Mouse (Mus musculus): ENCODE measurements around the gene Podxl2.

The Podxl2 gene

GRCm38 (mm10) chr6:88886417-88886967 lies 11.6 kb upstream of the Podxl2 start:
- DNase-seq: no peak

- DNase-seq: no peak
These were observed 11.0 kb upstream of the Podxl2 start for GRCm38 (mm10) chr6:88885644-88886416.

GRCm38 (mm10) chr6:88884690-88885089 lies 9.8 kb upstream of the Podxl2 start:
- DNase-seq: no peak

- DNase-seq: no peak
These were observed 9.4 kb upstream of the Podxl2 start for GRCm38 (mm10) chr6:88884195-88884594.

DNA sequence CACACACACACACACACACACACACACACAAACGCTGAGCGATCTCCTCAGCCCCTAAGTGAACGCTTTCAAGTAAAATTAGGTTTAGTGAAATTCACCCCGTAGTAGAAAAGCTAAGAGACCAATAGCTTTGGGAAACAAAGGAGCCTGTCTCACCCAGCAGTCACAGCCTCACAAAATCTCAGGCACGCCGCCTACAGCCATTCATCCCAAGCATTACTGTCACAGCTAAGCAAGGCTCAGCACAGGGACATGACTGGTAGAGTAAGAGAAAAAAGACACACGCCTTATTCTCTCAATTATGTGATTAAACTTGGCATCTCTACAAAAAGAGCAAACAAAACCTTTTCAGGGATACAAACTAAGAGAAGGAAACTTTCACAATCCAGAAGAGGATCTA lies 6.5 kb upstream of the Podxl2 start:
- DNase-seq: no peak

DNA sequence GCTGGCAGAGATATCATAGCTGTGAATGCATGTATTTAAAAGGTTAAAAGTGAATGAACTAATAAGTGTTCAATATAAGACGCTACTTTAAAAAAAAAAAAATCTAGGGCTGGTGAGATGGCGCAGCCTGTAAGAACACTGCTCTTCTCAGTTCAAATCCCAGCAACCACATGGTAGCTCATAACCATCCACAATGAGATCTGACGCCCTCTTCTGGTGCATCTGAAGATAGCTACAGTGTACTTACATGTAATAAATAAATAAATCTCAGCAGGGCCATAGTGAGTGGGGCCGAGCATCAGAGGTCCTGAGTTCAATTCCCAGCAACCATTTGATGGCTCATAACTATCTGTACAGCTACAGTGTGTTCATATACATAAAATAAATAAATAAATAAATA lies 4.6 kb upstream of the Podxl2 start:
- peak; percentile 22 for DNase-seq

GRCm38 (mm10) chr6:88873965-88874867 lies 628 bp downstream of the Podxl2 start:
- DNase-seq: no peak

GRCm38 (mm10) chr6:88872811-88873210 lies 2.0 kb downstream of the Podxl2 start:
- DNase-seq: no peak

GRCm38 (mm10) chr6:88871546-88871945 lies 3.3 kb downstream of the Podxl2 start:
- no peak for DNase-seq

GRCm38 (mm10) chr6:88870594-88870993 lies 4.2 kb downstream of the Podxl2 start:
- DNase-seq: no peak

DNA sequence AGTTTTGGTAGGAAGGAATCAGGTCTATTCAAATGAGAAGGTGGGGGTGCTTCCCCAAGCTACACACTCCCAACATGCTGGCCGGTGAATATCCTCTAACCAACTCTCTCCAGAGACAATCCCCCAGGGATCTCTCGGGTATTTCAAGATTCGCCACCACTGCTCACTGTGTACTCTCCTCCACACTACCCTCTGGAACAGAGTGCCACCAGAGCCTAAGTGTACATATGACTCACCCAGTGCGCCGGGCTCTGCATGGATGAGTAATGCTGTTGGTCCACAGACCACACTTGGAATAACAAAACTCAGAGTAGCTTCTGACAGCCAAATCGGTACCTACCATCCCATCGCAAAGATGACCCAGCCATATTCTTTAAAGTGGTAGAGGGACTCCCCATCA lies 5.4 kb downstream of the Podxl2 start:
- no peak for DNase-seq

GRCm38 (mm10) chr6:88865704-88866103 lies 9.1 kb downstream of the Podxl2 start:
- DNase-seq: no peak

GRCm38 (mm10) chr6:88860914-88861313 lies 13.9 kb downstream of the Podxl2 start:
- peak; percentile 63 for DNase-seq

- DNase-seq: no peak
These were observed 16.5 kb downstream of the Podxl2 start for GRCm38 (mm10) chr6:88858341-88858740.

DNA sequence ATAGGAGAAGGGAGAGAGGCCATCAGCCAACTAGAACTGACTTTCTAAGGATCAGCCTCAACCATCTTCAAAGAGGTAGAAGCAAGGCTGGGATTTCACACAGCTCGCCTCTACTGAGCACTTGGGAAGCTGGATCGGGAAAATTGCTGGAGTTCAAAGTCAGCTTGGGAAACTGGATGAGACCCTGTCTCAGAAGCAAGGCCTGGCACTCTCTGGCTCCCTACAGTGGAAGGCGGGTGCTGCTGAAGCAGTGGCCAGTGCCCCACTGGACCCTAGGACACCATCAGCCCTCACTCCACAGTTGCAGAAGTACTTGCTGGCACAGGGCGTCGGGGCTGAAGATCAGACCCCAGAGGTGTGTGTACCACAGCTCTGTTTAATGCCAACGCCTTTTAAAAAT lies 17.0 kb downstream of the Podxl2 start:
- no peak for DNase-seq

DNA sequence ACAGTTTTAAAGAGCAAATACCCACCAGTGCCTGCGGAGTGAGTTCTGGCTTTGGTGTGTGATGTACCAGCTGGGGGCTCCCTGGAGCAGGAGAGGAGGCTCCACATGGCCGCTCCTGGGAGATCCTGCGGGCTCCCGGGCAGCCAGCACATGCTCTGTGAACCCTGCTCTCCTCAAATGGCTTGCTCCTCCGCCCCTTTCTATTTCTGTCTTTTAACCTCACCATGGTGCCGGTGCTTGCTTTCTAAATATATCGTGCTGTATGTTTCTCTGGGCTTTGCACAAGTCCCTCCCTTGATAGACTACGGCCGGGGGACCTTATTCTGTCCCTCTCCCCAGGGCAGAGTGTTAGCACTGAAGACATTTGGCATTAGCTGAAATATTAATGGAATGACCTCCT lies 17.6 kb downstream of the Podxl2 start:
- DNase-seq: no peak

- peak; percentile 84 for DNase-seq
These were observed 19.2 kb downstream of the Podxl2 start for GRCm38 (mm10) chr6:88855636-88856035.

GRCm38 (mm10) chr6:88854509-88854908 lies 20.3 kb downstream of the Podxl2 start:
- DNase-seq: no peak

- no peak for DNase-seq
These were observed 24.8 kb downstream of the Podxl2 start for GRCm38 (mm10) chr6:88850034-88850433.

- DNase-seq: peak; percentile 45
These were observed 25.6 kb downstream of the Podxl2 start for GRCm38 (mm10) chr6:88849270-88849669.

DNA sequence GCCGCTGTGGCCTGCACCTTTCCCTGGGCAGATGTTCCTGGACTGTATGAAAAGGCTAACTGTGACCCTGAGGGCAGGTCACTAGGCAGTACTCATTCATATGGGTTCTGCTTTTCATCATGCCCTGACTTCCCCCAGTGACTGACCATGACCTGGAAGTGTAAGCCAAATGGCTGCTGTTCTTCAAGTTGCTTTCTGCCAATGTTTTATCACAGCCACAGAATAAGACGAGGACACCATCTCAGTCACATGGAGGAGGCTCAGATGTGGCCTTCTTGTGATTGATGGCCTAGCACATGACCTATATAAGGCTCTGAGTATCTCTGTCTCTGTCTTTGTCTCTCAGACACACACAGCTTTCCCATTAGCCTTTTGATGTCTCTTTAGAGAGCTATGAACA lies 27.3 kb downstream of the Podxl2 start:
- DNase-seq: no peak

DNA sequence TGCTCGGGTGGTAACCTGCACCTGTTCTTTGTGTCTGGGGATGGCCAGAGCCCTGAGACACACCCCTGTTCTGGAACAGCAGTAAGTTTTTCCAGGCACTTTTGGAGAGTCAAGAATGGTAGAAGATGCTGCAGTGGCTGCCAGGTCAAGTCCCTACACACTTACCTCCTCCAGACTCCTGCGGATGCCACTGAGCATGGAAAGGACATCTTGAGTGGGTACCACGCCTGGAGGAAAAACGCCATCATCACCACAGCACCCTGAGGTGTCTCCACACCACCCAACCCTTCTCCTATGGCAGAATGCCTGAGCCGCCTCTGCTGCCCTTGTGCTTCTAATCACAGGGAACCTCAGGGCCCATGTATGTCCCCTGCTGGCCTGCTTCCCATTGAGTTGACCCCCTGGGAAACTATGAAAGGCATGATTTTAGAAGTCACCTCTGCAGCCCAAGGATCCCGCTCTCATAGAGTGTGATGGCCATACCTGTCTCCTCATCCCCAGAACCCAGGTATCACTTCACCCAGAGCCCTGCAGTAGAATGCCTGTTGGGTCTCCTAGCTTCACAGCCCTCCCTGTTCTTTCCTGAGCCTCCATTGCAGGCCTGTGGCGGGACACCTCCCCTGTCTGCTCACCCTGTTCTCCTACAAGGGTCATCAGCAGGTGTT lies 29.8 kb downstream of the Podxl2 start:
- DNase-seq: no peak

Data from lung, postnatal 36 days (tissue).